Mouse (Mus musculus) C2C12 (cell line): ENCODE data around the gene Akap13.

Source experiments
- CEBPB ChIP-seq: IDR thresholded peaks from one replicate; pipeline ENCODE4 v1.6.1; 2011; ENCODE audit warnings: low read depth, mild to moderate bottlenecking, control low read depth, moderate library complexity
- CTCF ChIP-seq: IDR thresholded peaks from one replicate; pipeline ENCODE4 v1.5.1; 2011; ENCODE audit not compliant: control insufficient read depth, insufficient read depth, insufficient read length
- FOSL1 ChIP-seq: IDR thresholded peaks from one replicate; pipeline ENCODE4 v1.8.0; 2011; ENCODE audit warnings: mild to moderate bottlenecking, low read length; ENCODE audit not compliant: poor library complexity, insufficient read depth, severe bottlenecking
- MAX ChIP-seq: IDR thresholded peaks from one replicate; pipeline ENCODE4 v1.6.1; 2011; ENCODE audit warnings: mild to moderate bottlenecking, control low read depth
- MYOG ChIP-seq: IDR thresholded peaks from one replicate; pipeline ENCODE4 v1.6.1; 2011; ENCODE audit not compliant: control insufficient read depth, insufficient read length; ENCODE audit errors: extremely low read depth
- USF1 ChIP-seq: IDR thresholded peaks from one replicate; pipeline ENCODE4 v1.6.1; 2011; ENCODE audit warnings: low read depth, mild to moderate bottlenecking, control low read depth, moderate library complexity

GRCm38 (mm10) chr7:75733166-75733565 is 277.8 kb downstream of the Akap13 start:
- TF ChIP-seq CTCF (no peak), MYOG (no peak), FOSL1 (no peak), MAX (no peak), USF1 (no peak), CEBPB (no peak)
